Mouse (Mus musculus): ENCODE data around the gene Efna1. TPM values are rescaled to one million over a fixed set of nuclear protein-coding genes. Genes with fewer than 3 reads are reported as not detected.

Efna1 gene
- polyA plus RNA-seq, 1 experiment from 2014 or later: 5.3 TPM

DNA sequence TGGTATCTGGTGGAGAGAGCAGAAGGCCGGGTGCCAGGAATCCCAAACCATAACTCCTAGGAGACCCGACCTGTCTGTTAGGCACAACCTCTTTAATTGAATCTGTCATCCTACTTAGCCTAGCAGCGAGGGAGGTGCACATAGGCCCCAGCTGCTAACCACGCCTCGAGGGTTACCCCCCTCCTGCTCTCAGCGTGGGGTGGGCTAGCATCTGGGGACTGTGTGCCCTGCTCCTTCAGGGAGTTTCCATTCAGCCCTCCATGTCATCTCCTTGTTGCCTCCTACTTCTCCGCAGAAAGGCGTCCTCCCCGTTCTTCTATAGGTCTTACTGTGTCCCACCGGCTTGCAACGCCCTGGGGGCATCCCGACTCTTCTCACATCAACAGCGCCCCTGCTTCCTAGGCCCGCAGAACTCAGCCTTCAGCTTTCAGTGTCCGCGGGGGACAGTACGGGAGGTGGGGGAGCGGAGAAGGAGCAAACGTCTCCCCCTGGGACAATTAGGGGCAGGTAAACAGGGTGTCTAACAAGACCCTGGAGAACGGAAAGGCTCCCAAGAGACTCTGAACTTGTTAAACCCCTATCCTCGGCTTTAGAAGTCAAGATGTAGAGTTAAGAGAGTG, 38.1 kb upstream of the Efna1 start:
- H3K9me3 ChIP-seq (replicated peaks): no peaks in the 10 kb centered on the region
- no peaks in the 10 kb centered on the region for H3K36me3 ChIP-seq
- peak overlapping the region; percentile 62 for H3K4me2 ChIP-seq
- no peak overlapping the region for H3K9ac ChIP-seq
- H3K4me3 ChIP-seq: peak overlapping the region; percentile 42; the same call in 1 of the 2 replicates
- WGBS (ENCODE audit: insufficient replicate concordance): 15% methylated on average over 21 of the region's 21 CpGs
- peaks cover 53% of the 10 kb centered on the region for H3K4me1 ChIP-seq
- peaks cover 97% of the 10 kb centered on the region for H3K27me3 ChIP-seq (replicated peaks)
- no peak for ATAC-seq
- no peak overlapping the region for H3K27ac ChIP-seq

- H3K27ac ChIP-seq: no peak overlapping the region
- peaks cover 93% of the 10 kb centered on the region for H3K27me3 ChIP-seq (replicated peaks)
- no peak overlapping the region for H3K9ac ChIP-seq
- H3K9me3 ChIP-seq (replicated peaks): no peaks in the 10 kb centered on the region
- H3K4me2 ChIP-seq: no peak overlapping the region
- no peak for ATAC-seq
- no peak overlapping the region for H3K4me3 ChIP-seq
- 60% methylated on average over 8 of the region's 8 CpGs for WGBS (ENCODE audit: insufficient replicate concordance)
- peaks cover 53% of the 10 kb centered on the region for H3K4me1 ChIP-seq
- no peaks in the 10 kb centered on the region for H3K36me3 ChIP-seq
These were observed 37.4 kb upstream of the Efna1 start for GRCm38 (mm10) chr3:89318316-89318715.

- 59% methylated on average over 6 of the region's 6 CpGs for WGBS (ENCODE audit: insufficient replicate concordance)
- no peak for ATAC-seq
- no peak overlapping the region for H3K4me3 ChIP-seq
- H3K9ac ChIP-seq: no peak overlapping the region
- no peak overlapping the region for H3K4me2 ChIP-seq
- peaks cover 45% of the 10 kb centered on the region for H3K4me1 ChIP-seq
- H3K27ac ChIP-seq: no peak overlapping the region
- no peaks in the 10 kb centered on the region for H3K36me3 ChIP-seq
- peaks cover 86% of the 10 kb centered on the region for H3K27me3 ChIP-seq (replicated peaks)
- H3K9me3 ChIP-seq (replicated peaks): no peaks in the 10 kb centered on the region
These were observed 36.3 kb upstream of the Efna1 start for GRCm38 (mm10) chr3:89317246-89317645.

- no peak overlapping the region for H3K4me2 ChIP-seq
- no peak for ATAC-seq
- no peak overlapping the region for H3K27ac ChIP-seq
- H3K36me3 ChIP-seq: no peaks in the 10 kb centered on the region
- H3K9ac ChIP-seq: no peak overlapping the region
- peaks cover 41% of the 10 kb centered on the region for H3K4me1 ChIP-seq
- WGBS (ENCODE audit: insufficient replicate concordance): 1% methylated on average over 4 of the region's 4 CpGs
- peaks cover 82% of the 10 kb centered on the region for H3K27me3 ChIP-seq (replicated peaks)
- H3K4me3 ChIP-seq: no peak overlapping the region
- no peaks in the 10 kb centered on the region for H3K9me3 ChIP-seq (replicated peaks)
These were observed 35.9 kb upstream of the Efna1 start for GRCm38 (mm10) chr3:89316833-89317232.

- Histone ChIP-seq H3K36me3 (no peaks in the 10 kb centered on the region), H3K4me1 (peaks cover 35% of the 10 kb centered on the region), H3K27ac (no peak overlapping the region), H3K27me3 (replicated peaks) (peaks cover 75% of the 10 kb centered on the region), H3K9me3 (replicated peaks) (no peaks in the 10 kb centered on the region), H3K9ac (no peak overlapping the region), H3K4me2 (peak overlapping the region; percentile 56), H3K4me3 (no peak overlapping the region; the same call in 1 of the 2 replicates)
- ATAC-seq: no peak
- WGBS (ENCODE audit: insufficient replicate concordance): 19% methylated on average over 37 of the region's 40 CpGs
These were observed 35.2 kb upstream of the Efna1 start for GRCm38 (mm10) chr3:89315930-89316831.

DNA sequence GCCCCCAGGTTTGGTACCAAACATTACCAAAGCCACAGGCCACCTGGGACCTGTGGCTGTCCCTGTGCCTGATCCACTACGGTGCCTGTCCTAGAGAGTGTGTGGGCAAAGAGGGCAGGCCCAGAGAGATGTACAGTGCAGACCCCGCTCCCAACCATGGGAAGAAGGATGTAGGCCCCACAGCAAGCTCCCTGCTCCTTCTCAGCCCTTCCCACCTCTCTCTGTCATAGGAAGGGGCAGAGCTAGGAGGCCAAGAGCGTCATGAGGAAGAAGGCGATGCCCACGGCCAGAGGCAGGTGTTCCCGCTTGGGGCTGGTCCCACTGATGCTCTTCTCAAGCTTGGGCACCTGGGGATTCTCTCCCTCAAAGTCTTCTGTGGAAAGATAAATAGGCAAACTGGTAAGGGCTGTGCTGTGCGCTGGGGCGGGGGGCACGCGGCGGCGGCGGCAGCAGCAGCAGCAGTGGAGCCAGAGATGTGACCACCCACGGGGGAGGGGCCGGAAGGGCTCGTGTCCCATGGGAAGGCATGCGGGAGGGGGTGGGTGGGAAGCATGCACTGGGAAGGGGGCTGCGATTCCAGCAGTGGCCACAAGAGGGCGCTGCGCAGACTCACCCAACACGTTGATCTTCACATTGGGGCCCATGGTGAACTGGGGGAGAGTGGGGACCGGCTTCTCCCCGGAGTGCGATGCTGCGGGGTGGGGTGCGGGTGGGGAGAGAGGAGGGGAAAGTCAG, 34.4 kb upstream of the Efna1 start:
- Histone ChIP-seq H3K9ac (no peak overlapping the region), H3K4me2 (peak overlapping the region; percentile 56), H3K36me3 (no peaks in the 10 kb centered on the region), H3K9me3 (replicated peaks) (no peaks in the 10 kb centered on the region), H3K27ac (no peak overlapping the region), H3K27me3 (replicated peaks) (peaks cover 67% of the 10 kb centered on the region), H3K4me1 (peaks cover 27% of the 10 kb centered on the region), H3K4me3 (peak overlapping the region; percentile 21)
- 0 out of 2 replicates have a peak, but pooled peaks have one; percentile 17 for ATAC-seq
- 8% methylated on average over 26 of the region's 26 CpGs for WGBS (ENCODE audit: insufficient replicate concordance)

DNA sequence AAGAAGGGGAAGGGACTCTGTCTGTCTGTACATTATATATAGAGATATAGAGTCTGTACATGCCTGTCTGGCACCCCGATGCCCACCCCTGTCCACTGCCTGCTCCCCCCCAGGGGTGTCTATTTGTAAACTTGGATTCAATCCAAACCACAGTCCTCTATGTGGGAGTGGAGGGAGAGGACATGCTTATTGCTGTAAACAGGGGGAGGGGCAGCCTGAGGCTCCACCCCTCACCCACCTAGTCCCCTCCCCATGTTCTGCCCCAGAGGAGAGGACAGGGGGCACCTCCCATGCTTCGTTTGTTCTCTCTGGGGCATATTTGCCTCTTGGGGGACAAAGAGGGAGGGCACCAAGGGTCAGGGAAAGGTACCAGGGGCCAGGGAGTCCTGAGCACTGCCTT, 33.8 kb upstream of the Efna1 start:
- ATAC-seq: 0 out of 2 replicates have a peak, but pooled peaks have one; percentile 14
- peaks cover 61% of the 10 kb centered on the region for H3K27me3 ChIP-seq (replicated peaks)
- 48% methylated on average over 2 of the region's 2 CpGs for WGBS (ENCODE audit: insufficient replicate concordance)
- no peaks in the 10 kb centered on the region for H3K9me3 ChIP-seq (replicated peaks)
- H3K4me2 ChIP-seq: no peak overlapping the region; the same call in 1 of the 2 replicates
- H3K27ac ChIP-seq: no peak overlapping the region
- H3K9ac ChIP-seq: no peak overlapping the region
- H3K4me1 ChIP-seq: peaks cover 24% of the 10 kb centered on the region
- no peak overlapping the region for H3K4me3 ChIP-seq
- H3K36me3 ChIP-seq: no peaks in the 10 kb centered on the region

DNA sequence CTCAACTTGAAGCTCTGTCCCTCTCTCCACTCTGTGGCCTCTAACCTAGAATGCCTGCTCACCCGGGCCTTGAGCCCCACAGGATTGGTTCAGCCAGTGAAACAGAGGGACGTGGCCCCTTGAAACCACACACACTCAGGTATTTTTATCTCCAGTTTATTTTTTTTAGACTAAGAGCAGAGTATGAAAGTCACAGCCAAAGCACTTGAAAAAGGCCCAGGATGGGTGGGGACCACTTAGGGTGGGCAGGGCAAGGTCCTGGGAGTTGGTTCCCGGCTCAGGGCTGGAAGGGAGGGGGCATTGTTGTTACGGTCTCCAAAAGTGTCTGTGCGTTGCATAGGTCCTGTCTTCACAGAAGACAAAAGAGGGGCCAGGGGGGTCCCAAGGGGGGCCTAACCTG, 33.4 kb upstream of the Efna1 start:
- H3K4me2 ChIP-seq: no peak overlapping the region
- no peak overlapping the region for H3K27ac ChIP-seq
- no peaks in the 10 kb centered on the region for H3K9me3 ChIP-seq (replicated peaks)
- no peaks in the 10 kb centered on the region for H3K36me3 ChIP-seq
- H3K27me3 ChIP-seq (replicated peaks): peaks cover 57% of the 10 kb centered on the region
- ATAC-seq: 0 out of 2 replicates have a peak, but pooled peaks have one; percentile 12
- 56% methylated on average over 5 of the region's 5 CpGs for WGBS (ENCODE audit: insufficient replicate concordance)
- no peak overlapping the region for H3K4me3 ChIP-seq
- no peak overlapping the region for H3K9ac ChIP-seq
- H3K4me1 ChIP-seq: peaks cover 20% of the 10 kb centered on the region

- Histone ChIP-seq H3K27me3 (replicated peaks) (peaks cover 23% of the 10 kb centered on the region; the same call in 1 of the 2 replicates), H3K27ac (no peak overlapping the region), H3K36me3 (no peaks in the 10 kb centered on the region), H3K4me1 (no peaks in the 10 kb centered on the region), H3K4me3 (no peak overlapping the region), H3K9ac (no peak overlapping the region), H3K9me3 (replicated peaks) (no peaks in the 10 kb centered on the region), H3K4me2 (no peak overlapping the region)
- 4% methylated on average over 9 of the region's 9 CpGs for WGBS (ENCODE audit: insufficient replicate concordance)
- peak; percentile 51; the same call in 1 of the 2 replicates for ATAC-seq
These were observed 27.1 kb upstream of the Efna1 start for GRCm38 (mm10) chr3:89308089-89308488.

- H3K9me3 ChIP-seq (replicated peaks): no peaks in the 10 kb centered on the region
- no peak overlapping the region for H3K4me2 ChIP-seq
- H3K9ac ChIP-seq: no peak overlapping the region
- WGBS (ENCODE audit: insufficient replicate concordance): 61% methylated on average over 8 of the region's 8 CpGs
- peaks cover 33% of the 10 kb centered on the region for H3K27me3 ChIP-seq (replicated peaks)
- H3K4me1 ChIP-seq: no peaks in the 10 kb centered on the region
- no peak overlapping the region for H3K4me3 ChIP-seq
- ATAC-seq: no peak
- no peak overlapping the region for H3K27ac ChIP-seq
- no peaks in the 10 kb centered on the region for H3K36me3 ChIP-seq
These were observed 24.8 kb upstream of the Efna1 start for GRCm38 (mm10) chr3:89305551-89306325.

DNA sequence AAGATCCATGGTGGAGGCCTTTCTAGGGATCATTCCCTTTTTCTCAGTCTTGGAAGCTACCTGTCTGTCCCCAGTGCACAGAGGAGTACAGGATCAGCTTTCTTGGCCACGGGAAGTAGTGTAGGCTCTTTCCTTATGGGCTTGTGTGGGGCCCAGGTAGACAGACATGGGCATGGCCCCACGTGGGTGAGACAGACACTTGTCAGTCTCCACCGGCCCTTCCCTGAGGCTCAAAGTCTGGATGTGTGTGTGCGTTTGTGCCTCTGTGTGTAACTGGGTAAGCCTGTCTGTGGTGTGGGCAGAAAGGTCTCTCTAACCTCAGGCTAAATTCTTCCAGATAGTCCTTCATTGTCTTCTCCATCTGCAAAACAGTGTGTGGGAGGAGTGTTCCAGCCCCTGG, 24.2 kb upstream of the Efna1 start:
- no peaks in the 10 kb centered on the region for H3K36me3 ChIP-seq
- WGBS (ENCODE audit: insufficient replicate concordance): 53% methylated on average over 4 of the region's 4 CpGs
- no peaks in the 10 kb centered on the region for H3K4me1 ChIP-seq
- no peaks in the 10 kb centered on the region for H3K9me3 ChIP-seq (replicated peaks)
- no peak overlapping the region for H3K4me2 ChIP-seq
- H3K4me3 ChIP-seq: no peak overlapping the region
- no peak overlapping the region for H3K9ac ChIP-seq
- H3K27me3 ChIP-seq (replicated peaks): peaks cover 40% of the 10 kb centered on the region
- no peak overlapping the region for H3K27ac ChIP-seq
- ATAC-seq: no peak

Measured in liver, embryonic 12.5 days (tissue).